Mouse (Mus musculus): Measurements from ENCODE around the gene C1qtnf9. TPM values are rescaled to one million over a fixed set of nuclear protein-coding genes. Genes with fewer than 3 reads are reported as not detected.

Gene C1qtnf9
- polyA plus RNA-seq, 1 experiment from 2014 or later: not detected

DNA sequence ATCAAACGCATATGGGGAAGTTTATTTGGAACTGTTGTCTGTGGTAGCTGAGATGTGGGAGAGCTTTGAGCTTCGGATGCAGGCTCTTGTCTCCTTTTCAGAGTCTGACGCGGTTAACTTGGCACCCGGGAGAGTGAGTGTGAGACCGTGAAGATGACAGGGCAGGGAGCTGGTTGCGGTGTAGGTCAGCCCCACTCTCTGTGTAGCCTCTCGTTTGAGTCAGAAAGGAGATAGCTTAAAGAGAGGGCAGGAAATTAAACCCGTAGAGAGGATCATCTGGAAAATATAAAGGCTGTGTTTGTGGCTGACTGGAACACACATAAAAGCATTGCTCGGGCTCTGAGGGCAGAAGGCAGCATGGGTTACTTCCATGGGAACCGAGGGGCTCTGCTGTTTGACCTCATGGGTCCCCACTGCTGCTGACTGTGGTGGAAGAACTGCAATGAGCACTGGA, 39.0 kb downstream of the C1qtnf9 start:
- Histone ChIP-seq H3K9ac (replicated peaks; ENCODE audit: low read depth, low read length) (no peak overlapping the region), H3K9me3 (ENCODE audit: control insufficient read depth, low read length) (no peaks in the 10 kb centered on the region), H3K4me2 (ENCODE audit: low read depth, low read length) (no peak overlapping the region), H3K27ac (ENCODE audit: low read depth, low read length) (no peak overlapping the region), H3K4me3 (ENCODE audit: low read depth, low read length) (no peak overlapping the region), H3K27me3 (ENCODE audit: control insufficient read depth, insufficient read depth, low read length) (no peaks in the 10 kb centered on the region), H3K4me1 (ENCODE audit: control insufficient read depth, insufficient read depth, low read length) (no peaks in the 10 kb centered on the region), H3K36me3 (ENCODE audit: control insufficient read depth, insufficient read depth, low read length) (0 out of 2 replicates have a peak, but pooled peaks cover 3% of the 10 kb centered on the region)
- 67% methylated on average over 11 of the region's 11 CpGs for WGBS
- no peak for ATAC-seq (ENCODE audit: low read depth)

DNA sequence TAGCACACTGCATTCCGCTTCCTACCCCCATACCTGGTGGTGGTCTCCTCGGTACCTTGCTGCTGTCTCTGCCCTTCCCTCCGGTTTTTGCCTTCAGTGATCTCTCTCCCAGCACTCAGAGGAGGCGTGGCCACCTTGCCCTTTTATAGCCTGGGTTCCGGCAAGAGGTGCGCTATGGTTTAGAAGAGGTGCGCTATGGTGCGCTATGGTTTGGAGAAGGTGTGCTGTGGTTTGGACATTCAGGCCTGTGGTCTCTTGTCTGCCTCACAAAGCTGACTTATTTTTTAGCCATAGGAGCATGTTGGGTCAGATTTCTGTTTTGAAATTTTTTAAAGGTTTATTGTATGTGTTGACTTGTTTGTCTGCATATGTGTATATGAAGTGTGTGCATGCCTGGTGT, 41.9 kb downstream of the C1qtnf9 start:
- Histone ChIP-seq H3K27ac (ENCODE audit: low read depth, low read length) (no peak overlapping the region), H3K4me3 (ENCODE audit: low read depth, low read length) (no peak overlapping the region), H3K9me3 (ENCODE audit: control insufficient read depth, low read length) (no peaks in the 10 kb centered on the region), H3K27me3 (ENCODE audit: control insufficient read depth, insufficient read depth, low read length) (no peaks in the 10 kb centered on the region), H3K4me1 (ENCODE audit: control insufficient read depth, insufficient read depth, low read length) (no peaks in the 10 kb centered on the region), H3K4me2 (ENCODE audit: low read depth, low read length) (no peak overlapping the region), H3K36me3 (ENCODE audit: control insufficient read depth, insufficient read depth, low read length) (no peaks in the 10 kb centered on the region), H3K9ac (replicated peaks; ENCODE audit: low read depth, low read length) (no peak overlapping the region)
- no peak for ATAC-seq (ENCODE audit: low read depth)
- 91% methylated on average over 8 of the region's 8 CpGs for WGBS

DNA sequence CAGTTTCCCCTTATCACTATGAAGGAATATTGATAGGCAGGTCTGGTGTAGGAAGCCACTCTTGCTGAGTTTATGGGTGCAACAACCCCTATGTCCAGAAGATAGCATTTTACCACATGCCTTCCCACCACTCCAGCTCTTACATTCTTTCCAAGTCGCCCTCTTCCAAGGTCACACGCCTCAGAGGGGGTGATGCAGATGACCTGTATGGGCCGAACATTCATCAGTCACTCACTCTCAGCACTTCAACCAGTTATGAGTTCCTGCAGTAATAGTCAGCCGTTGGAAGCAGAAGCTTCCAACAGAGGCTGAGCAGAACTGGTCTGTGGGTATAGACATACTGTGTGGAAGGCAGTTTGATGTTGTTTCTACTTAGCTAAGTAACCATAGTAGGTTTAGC, 43.6 kb downstream of the C1qtnf9 start:
- H3K36me3 ChIP-seq (ENCODE audit: control insufficient read depth, insufficient read depth, low read length): no peaks in the 10 kb centered on the region
- no peaks in the 10 kb centered on the region for H3K9me3 ChIP-seq (ENCODE audit: control insufficient read depth, low read length)
- no peak overlapping the region for H3K27ac ChIP-seq (ENCODE audit: low read depth, low read length)
- H3K4me1 ChIP-seq (ENCODE audit: control insufficient read depth, insufficient read depth, low read length): no peaks in the 10 kb centered on the region
- no peaks in the 10 kb centered on the region for H3K27me3 ChIP-seq (ENCODE audit: control insufficient read depth, insufficient read depth, low read length)
- no peak overlapping the region for H3K9ac ChIP-seq (replicated peaks; ENCODE audit: low read depth, low read length)
- H3K4me3 ChIP-seq (ENCODE audit: low read depth, low read length): no peak overlapping the region
- no peak overlapping the region for H3K4me2 ChIP-seq (ENCODE audit: low read depth, low read length)
- no peak for ATAC-seq (ENCODE audit: low read depth)
- 95% methylated on average over 4 of the region's 4 CpGs for WGBS

DNA sequence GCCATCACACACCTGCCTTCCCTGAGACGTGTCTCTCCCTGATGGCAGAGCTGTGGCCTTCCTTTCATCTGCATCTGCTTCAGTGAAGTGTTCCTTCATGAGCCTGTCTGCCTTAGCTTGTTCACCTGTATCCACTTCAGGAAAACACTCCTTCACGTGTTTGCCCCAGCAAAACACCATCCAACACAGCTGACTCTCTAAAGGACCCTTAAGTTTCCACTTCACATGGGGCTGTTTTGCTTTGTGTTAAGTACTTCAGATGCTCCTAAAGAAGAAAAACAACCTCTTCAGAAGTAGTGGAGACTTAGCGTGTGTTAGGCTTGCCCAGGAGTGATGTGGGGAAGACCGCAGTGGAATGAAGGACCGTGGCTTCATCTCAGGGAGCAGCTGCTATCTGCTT, 47.2 kb downstream of the C1qtnf9 start:
- Histone ChIP-seq H3K36me3 (ENCODE audit: control insufficient read depth, insufficient read depth, low read length) (no peaks in the 10 kb centered on the region), H3K4me3 (ENCODE audit: low read depth, low read length) (no peak overlapping the region), H3K9me3 (ENCODE audit: control insufficient read depth, low read length) (no peaks in the 10 kb centered on the region), H3K4me1 (ENCODE audit: control insufficient read depth, insufficient read depth, low read length) (no peaks in the 10 kb centered on the region), H3K27ac (ENCODE audit: low read depth, low read length) (no peak overlapping the region), H3K27me3 (ENCODE audit: control insufficient read depth, insufficient read depth, low read length) (no peaks in the 10 kb centered on the region), H3K4me2 (ENCODE audit: low read depth, low read length) (no peak overlapping the region), H3K9ac (replicated peaks; ENCODE audit: low read depth, low read length) (no peak overlapping the region)
- WGBS: 93% methylated on average over 5 of the region's 5 CpGs
- ATAC-seq (ENCODE audit: low read depth): no peak

DNA sequence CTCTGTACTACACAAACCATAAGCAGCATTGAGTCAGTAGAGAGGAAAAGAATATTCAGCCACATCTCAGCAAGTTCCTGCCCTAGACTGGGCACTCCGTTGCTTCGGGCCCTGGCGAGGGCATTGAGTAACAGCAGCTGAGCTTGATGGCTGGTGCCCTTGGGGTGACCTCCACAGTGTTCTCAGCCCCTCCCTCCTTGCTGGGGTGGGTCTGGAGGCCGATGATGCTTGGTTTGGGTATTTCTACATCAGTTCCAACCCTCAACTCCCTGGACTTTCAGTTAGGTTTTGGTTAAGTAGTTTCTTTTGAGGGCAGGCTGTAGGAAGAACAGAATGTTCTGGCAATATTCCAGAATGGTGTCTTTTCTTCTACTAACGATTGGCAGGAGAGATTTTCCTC, 50.1 kb downstream of the C1qtnf9 start:
- H3K9me3 ChIP-seq (ENCODE audit: control insufficient read depth, low read length): no peaks in the 10 kb centered on the region
- no peak overlapping the region for H3K4me3 ChIP-seq (ENCODE audit: low read depth, low read length)
- no peaks in the 10 kb centered on the region for H3K27me3 ChIP-seq (ENCODE audit: control insufficient read depth, insufficient read depth, low read length)
- H3K4me2 ChIP-seq (ENCODE audit: low read depth, low read length): no peak overlapping the region
- WGBS: 84% methylated on average over 5 of the region's 5 CpGs
- ATAC-seq (ENCODE audit: low read depth): no peak
- H3K4me1 ChIP-seq (ENCODE audit: control insufficient read depth, insufficient read depth, low read length): no peaks in the 10 kb centered on the region
- no peaks in the 10 kb centered on the region for H3K36me3 ChIP-seq (ENCODE audit: control insufficient read depth, insufficient read depth, low read length)
- no peak overlapping the region for H3K9ac ChIP-seq (replicated peaks; ENCODE audit: low read depth, low read length)
- no peak overlapping the region for H3K27ac ChIP-seq (ENCODE audit: low read depth, low read length)

DNA sequence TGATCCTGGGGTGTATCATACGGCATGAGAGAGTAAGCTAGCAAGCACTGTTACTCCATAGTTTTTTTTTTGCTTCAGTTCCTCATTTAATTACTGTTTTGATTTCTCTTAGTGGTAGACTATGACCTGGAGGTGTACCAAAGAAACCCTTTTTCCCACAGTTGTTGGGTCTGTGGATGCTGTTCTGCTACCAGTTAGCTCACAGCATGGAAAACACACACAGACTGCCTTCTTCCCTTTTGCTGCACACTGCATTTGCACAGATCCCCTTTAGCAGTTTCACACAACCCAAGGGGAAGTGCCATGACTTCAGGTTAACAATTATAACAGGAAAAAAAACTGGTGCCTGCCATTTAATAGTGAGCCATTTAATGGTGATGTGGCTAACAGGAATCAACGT, 62.2 kb downstream of the C1qtnf9 start:
- Histone ChIP-seq H3K27me3 (ENCODE audit: control insufficient read depth, insufficient read depth, low read length) (no peaks in the 10 kb centered on the region), H3K9ac (replicated peaks; ENCODE audit: low read depth, low read length) (no peak overlapping the region), H3K36me3 (ENCODE audit: control insufficient read depth, insufficient read depth, low read length) (peaks cover 10% of the 10 kb centered on the region), H3K27ac (ENCODE audit: low read depth, low read length) (no peak overlapping the region), H3K4me1 (ENCODE audit: control insufficient read depth, insufficient read depth, low read length) (no peaks in the 10 kb centered on the region), H3K4me2 (ENCODE audit: low read depth, low read length) (no peak overlapping the region), H3K9me3 (ENCODE audit: control insufficient read depth, low read length) (no peaks in the 10 kb centered on the region), H3K4me3 (ENCODE audit: low read depth, low read length) (no peak overlapping the region)
- ATAC-seq (ENCODE audit: low read depth): no peak
- WGBS: 95% methylated on average over 2 of the region's 2 CpGs

Other genes starting within 250 kb of the C1qtnf9 start
- gene Spata13, start 134.1 kb upstream of the C1qtnf9 start, polyA plus RNA-seq (2014; fragmentation: Nextera tagmentation; extraction: Ambion mirVana): 23.6 and 26.5 TPM in 2 replicates
- 19.9 and 20.4 TPM in 2 replicates for gene Mipep, start 16.4 kb downstream of the C1qtnf9 start, polyA plus RNA-seq (2014; fragmentation: Nextera tagmentation; extraction: Ambion mirVana)